Mouse (Mus musculus): ENCODE data around the gene Mum1l1. TPM values are rescaled to one million over a fixed set of nuclear protein-coding genes. Genes with fewer than 3 reads are reported as not detected.

Gene Mum1l1
- polyA plus RNA-seq, 1 experiment from 2014 or later = 6.8 TPM

DNA sequence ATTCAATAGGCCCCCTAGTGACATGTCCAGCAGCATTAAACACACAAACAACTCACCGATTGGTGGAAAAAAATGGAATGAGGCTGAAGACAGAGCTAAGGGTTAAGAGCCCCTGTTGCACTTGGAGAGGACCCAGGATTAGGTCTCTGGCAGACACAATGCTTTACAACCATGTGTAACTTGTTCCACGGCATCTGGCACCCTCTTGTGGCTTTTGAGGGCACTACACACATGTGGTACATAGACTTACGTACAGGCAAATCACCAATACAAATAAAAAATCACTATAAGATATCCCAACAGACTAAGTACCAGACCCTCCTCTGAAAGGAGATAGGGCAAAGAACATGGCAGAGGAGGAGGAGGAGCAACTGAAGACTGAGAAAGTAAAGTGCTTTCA, 37.5 kb downstream of the Mum1l1 start:
- no peaks in the 10 kb centered on the region for H3K27me3 ChIP-seq (ENCODE audit: insufficient read depth, low read length)
- H3K4me3 ChIP-seq (replicated peaks; ENCODE audit: low read depth, low read length) = no peak overlapping the region
- H3K9ac ChIP-seq (ENCODE audit: low read depth, low read length) = no peak overlapping the region
- no peaks in the 10 kb centered on the region for H3K36me3 ChIP-seq (ENCODE audit: insufficient read depth, low read length)
- H3K9me3 ChIP-seq (replicated peaks; ENCODE audit: low read length) = no peaks in the 10 kb centered on the region
- ATAC-seq (replicated peaks; ENCODE audit: low FRiP score, low read depth) = no peak
- no peaks in the 10 kb centered on the region for H3K4me1 ChIP-seq (replicated peaks; ENCODE audit: insufficient read depth, low read length)
- no peak overlapping the region for H3K4me2 ChIP-seq (ENCODE audit: low read length)
- TF ChIP-seq CTCF (IDR thresholded peaks at IDR 0.05; ENCODE audit: low read depth) = peak; percentile 52
- DNase-seq (ENCODE audit: low spot score) = peak; percentile 1
- WGBS = 77% methylated on average over 3 of the region's 3 CpGs
- H3K27ac ChIP-seq = no peak overlapping the region

DNA sequence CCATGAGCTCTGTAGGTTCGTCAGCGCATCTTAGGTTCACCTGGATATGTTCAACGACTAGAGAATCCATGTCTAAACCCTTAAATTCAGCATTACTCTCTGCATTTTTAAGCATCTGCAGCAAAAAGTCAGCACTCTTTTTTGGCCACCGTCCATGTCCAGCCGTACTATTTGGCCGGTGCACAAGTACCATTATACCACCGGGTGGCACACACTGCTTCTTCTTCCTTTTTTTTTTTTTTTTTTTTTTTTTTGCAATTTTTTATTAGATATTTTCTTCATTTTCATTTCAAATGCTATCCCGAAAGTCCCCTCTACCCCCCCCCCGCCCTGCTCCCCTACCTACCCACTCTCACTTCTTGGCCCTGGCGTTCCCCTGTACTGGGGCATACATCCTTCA, 47.2 kb downstream of the Mum1l1 start:
- Histone ChIP-seq H3K4me2 (ENCODE audit: low read length) (no peak overlapping the region), H3K9me3 (replicated peaks; ENCODE audit: low read length) (no peaks in the 10 kb centered on the region), H3K9ac (ENCODE audit: low read depth, low read length) (no peak overlapping the region), H3K27ac (no peak overlapping the region), H3K4me3 (replicated peaks; ENCODE audit: low read depth, low read length) (no peak overlapping the region), H3K36me3 (ENCODE audit: insufficient read depth, low read length) (no peaks in the 10 kb centered on the region), H3K4me1 (replicated peaks; ENCODE audit: insufficient read depth, low read length) (no peaks in the 10 kb centered on the region), H3K27me3 (ENCODE audit: insufficient read depth, low read length) (no peaks in the 10 kb centered on the region)
- ATAC-seq (replicated peaks; ENCODE audit: low FRiP score, low read depth) = no peak
- WGBS = 90% methylated on average over 10 of the region's 10 CpGs
- no peak for DNase-seq (ENCODE audit: low spot score)
- TF ChIP-seq CTCF (IDR thresholded peaks at IDR 0.05; ENCODE audit: low read depth) = no peak

- TF ChIP-seq CTCF (IDR thresholded peaks at IDR 0.05; ENCODE audit: low read depth) = no peak
Measured at GRCm38 (mm10) chrX:139281966-139282365, 72.1 kb downstream of the Mum1l1 start.

More at GRCm38 (mm10) chrX:139281966-139282365, 72.1 kb downstream of the Mum1l1 start:
- Histone ChIP-seq H3K36me3 (ENCODE audit: insufficient read depth, low read length) (no peaks in the 10 kb centered on the region), H3K27ac (no peak overlapping the region), H3K4me3 (replicated peaks; ENCODE audit: low read depth, low read length) (no peak overlapping the region), H3K27me3 (ENCODE audit: insufficient read depth, low read length) (no peaks in the 10 kb centered on the region), H3K9me3 (replicated peaks; ENCODE audit: low read length) (no peaks in the 10 kb centered on the region), H3K9ac (ENCODE audit: low read depth, low read length) (no peak overlapping the region), H3K4me2 (ENCODE audit: low read length) (no peak overlapping the region), H3K4me1 (replicated peaks; ENCODE audit: insufficient read depth, low read length) (no peaks in the 10 kb centered on the region)
- WGBS = 97% methylated on average over 4 of the region's 4 CpGs
- ATAC-seq (replicated peaks; ENCODE audit: low FRiP score, low read depth) = no peak
- DNase-seq (ENCODE audit: low spot score) = no peak

Other genes with a start within 250 kb of the Mum1l1 start
- gene Serpina7, start 124.8 kb upstream of the Mum1l1 start, polyA plus RNA-seq (2015; fragmentation: Nextera tagmentation; extraction: Ambion mirVana) = 0.13 and 0.33 TPM in 2 replicates
- not detected in 2 replicates for gene 4930513O06Rik, start 123.8 kb upstream of the Mum1l1 start, polyA plus RNA-seq (2015; fragmentation: Nextera tagmentation; extraction: Ambion mirVana)
- not detected in 2 replicates for gene 4933428M09Rik, start 30.8 kb upstream of the Mum1l1 start, polyA plus RNA-seq (2015; fragmentation: Nextera tagmentation; extraction: Ambion mirVana)
- gene Trap1a, start 123.6 kb downstream of the Mum1l1 start, polyA plus RNA-seq (2015; fragmentation: Nextera tagmentation; extraction: Ambion mirVana) = not detected in 2 replicates